In the genomic region with DNA sequence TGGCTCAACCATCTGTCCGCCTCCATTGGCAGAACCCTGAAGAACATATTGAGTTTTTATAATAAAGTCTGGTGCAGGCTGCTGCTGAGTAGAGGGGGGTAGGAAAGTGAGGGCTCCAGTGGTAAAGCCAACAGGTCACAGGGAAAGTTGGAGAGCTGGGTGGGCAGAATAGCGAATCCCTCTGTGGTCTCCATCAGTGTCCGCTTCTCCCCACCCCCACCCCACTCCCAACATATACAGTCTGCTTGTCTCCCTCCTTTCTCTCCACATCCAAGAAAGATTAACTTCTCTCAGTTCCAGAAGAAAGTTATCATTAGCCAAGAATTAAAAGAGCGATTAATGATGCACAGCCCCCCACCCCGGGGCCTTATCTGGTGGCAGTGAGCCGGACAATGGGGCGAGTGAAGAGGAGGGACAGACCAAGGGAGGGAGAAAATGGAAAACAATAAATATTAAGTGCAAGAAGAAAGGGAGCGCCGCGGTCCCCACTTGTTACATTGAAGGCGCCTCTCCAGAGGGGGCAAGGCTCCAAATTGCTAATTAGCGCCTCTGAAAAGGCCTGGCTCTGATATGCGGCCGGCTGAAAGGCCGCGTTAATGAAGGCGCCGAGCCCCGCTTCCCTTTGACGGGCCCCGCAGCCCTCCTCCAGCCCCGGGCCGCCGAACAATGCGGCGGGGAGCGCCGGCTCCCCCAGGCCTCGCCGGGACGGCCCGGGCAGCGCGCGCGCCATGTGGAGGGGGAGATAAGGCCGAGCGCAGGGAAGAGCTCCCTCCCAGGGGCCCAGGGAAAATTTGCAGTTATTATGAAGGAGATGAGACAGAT, we compare ENCODE assay signal across 8 mouse cellular contexts. TPM values are rescaled to one million over a fixed set of nuclear protein-coding genes. Genes with fewer than 3 reads are reported as not detected.
DNase-seq lines count a peak whose midpoint lies in the region; ATAC-seq lines count a peak whose summit lies in the region.

No protein-coding gene starts in this region.

- DNase-seq in lung, postnatal 10 days: no peak
- peak; percentile 91 for DNase-seq in forebrain, embryonic 11.5 days (ENCODE audit: low spot score)
- DNase-seq in ovary, adult 18-20 months (ENCODE audit: low spot score): no peak
- no peak for DNase-seq in adrenal gland, adult 18-20 months (ENCODE audit: low spot score in 2 of 2)

- no peak; the same call in 1 of the 2 replicates for ATAC-seq in lung, embryonic 15.5 days (ENCODE audit: borderline replicate concordance, extremely low read depth, low FRiP score, low TSS enrichment)
- peak; percentile 89 for ATAC-seq in forebrain, embryonic 11.5 days (replicated peaks; ENCODE audit: low FRiP score)
- no peak for ATAC-seq in limb, embryonic 15.5 days (ENCODE audit: insufficient number of reproducible peaks, low FRiP score, low TSS enrichment, low read depth)
- ATAC-seq in stomach, embryonic 14.5 days (ENCODE audit: insufficient number of reproducible peaks, insufficient read depth, low FRiP score, low read depth): no peak
- no peak for ATAC-seq in monocyte, adult 5-6 weeks (replicated peaks; ENCODE audit: insufficient number of reproducible peaks, low FRiP score, low TSS enrichment, poor library complexity, severe bottlenecking)

- 7% methylated on average over 38 of the region's 38 CpGs for WGBS in lung, embryonic 15.5 days
- 3% methylated on average over 38 of the region's 38 CpGs for WGBS in forebrain, embryonic 11.5 days
- 6% methylated on average over 37 of the region's 38 CpGs for WGBS in limb, embryonic 15.5 days
- WGBS in stomach, embryonic 14.5 days: 6% methylated on average over 38 of the region's 38 CpGs

- H3K9me3 ChIP-seq in lung, embryonic 15.5 days: no peaks in the 10 kb centered on the region
- H3K9me3 ChIP-seq in forebrain, embryonic 11.5 days (ENCODE audit: control insufficient read depth, low read length): no peaks in the 10 kb centered on the region
- H3K9me3 ChIP-seq in limb, embryonic 15.5 days: no peaks in the 10 kb centered on the region
- no peaks in the 10 kb centered on the region for H3K9me3 ChIP-seq in stomach, embryonic 14.5 days (ENCODE audit: control insufficient read depth, low read depth, low read length)

- no peak overlapping the region for H3K9ac ChIP-seq in lung, embryonic 15.5 days
- H3K9ac ChIP-seq in forebrain, embryonic 11.5 days (ENCODE audit: low read length): peak overlapping the region; percentile 52
- H3K9ac ChIP-seq in limb, embryonic 15.5 days: no peak overlapping the region
- H3K9ac ChIP-seq in stomach, embryonic 14.5 days (replicated peaks; ENCODE audit: low read depth, low read length): no peak overlapping the region; the same call in 1 of the 2 replicates

- peak overlapping the region; percentile 60 for H3K4me2 ChIP-seq in lung, embryonic 15.5 days
- peak overlapping the region; percentile 56 for H3K4me2 ChIP-seq in forebrain, embryonic 11.5 days (ENCODE audit: low read depth, low read length, severe bottlenecking)
- peak overlapping the region; percentile 64 for H3K4me2 ChIP-seq in limb, embryonic 15.5 days
- H3K4me2 ChIP-seq in stomach, embryonic 14.5 days (replicated peaks; ENCODE audit: low read depth, low read length): peak overlapping the region; percentile 51

- H3K36me3 ChIP-seq in lung, embryonic 15.5 days: no peaks in the 10 kb centered on the region
- H3K36me3 ChIP-seq in forebrain, embryonic 11.5 days (ENCODE audit: control insufficient read depth, insufficient read depth, low read length): no peaks in the 10 kb centered on the region
- no peaks in the 10 kb centered on the region for H3K36me3 ChIP-seq in limb, embryonic 15.5 days
- H3K36me3 ChIP-seq in stomach, embryonic 14.5 days (ENCODE audit: control insufficient read depth, insufficient read depth, low read length): no peaks in the 10 kb centered on the region

- peaks cover 8% of the 10 kb centered on the region; the same call in 1 of the 2 replicates for H3K4me1 ChIP-seq in lung, embryonic 15.5 days
- H3K4me1 ChIP-seq in forebrain, embryonic 11.5 days (replicated peaks; ENCODE audit: control insufficient read depth, insufficient read depth, low read length): peaks cover 19% of the 10 kb centered on the region
- H3K4me1 ChIP-seq in limb, embryonic 15.5 days: peaks cover 6% of the 10 kb centered on the region
- no peaks in the 10 kb centered on the region for H3K4me1 ChIP-seq in stomach, embryonic 14.5 days (ENCODE audit: control insufficient read depth, insufficient read depth, low read length)

- H3K4me3 ChIP-seq in lung, embryonic 15.5 days: peak overlapping the region; percentile 28
- peak overlapping the region; percentile 18; the same call in 1 of the 2 replicates for H3K4me3 ChIP-seq in forebrain, embryonic 11.5 days (ENCODE audit: low read depth, low read length)
- H3K4me3 ChIP-seq in limb, embryonic 15.5 days: peak overlapping the region; percentile 36
- H3K4me3 ChIP-seq in stomach, embryonic 14.5 days (ENCODE audit: low read depth, low read length): peak overlapping the region; percentile 24

- no peak overlapping the region for H3K27ac ChIP-seq in lung, embryonic 15.5 days
- peak overlapping the region; percentile 44 for H3K27ac ChIP-seq in forebrain, embryonic 11.5 days (ENCODE audit: low read depth, low read length)
- H3K27ac ChIP-seq in limb, embryonic 15.5 days: no peak overlapping the region
- no peak overlapping the region for H3K27ac ChIP-seq in stomach, embryonic 14.5 days (ENCODE audit: low read length)

- H3K27me3 ChIP-seq in lung, embryonic 15.5 days: peaks cover 35% of the 10 kb centered on the region
- peaks cover 2% of the 10 kb centered on the region; the same call in 1 of the 2 replicates for H3K27me3 ChIP-seq in forebrain, embryonic 11.5 days (ENCODE audit: control insufficient read depth, insufficient read depth, low read length)
- peaks cover 39% of the 10 kb centered on the region for H3K27me3 ChIP-seq in limb, embryonic 15.5 days
- 0 out of 2 replicates have a peak, but pooled peaks cover 5% of the 10 kb centered on the region for H3K27me3 ChIP-seq in stomach, embryonic 14.5 days (ENCODE audit: control insufficient read depth, insufficient read depth, low read length)

RNA-seq across cellular contexts. Expression of a gene that starts 21.2 kb away (rescaled TPM):
- 15.0 and 17.4 TPM in 2 replicates for polyA plus RNA-seq in lung, embryonic 15.5 days (2015; fragmentation: Nextera tagmentation; extraction: Ambion mirVana)
- polyA plus RNA-seq in forebrain, embryonic 11.5 days (2014; fragmentation: Nextera tagmentation; extraction: Ambion mirVana): 20.5 and 21.4 TPM in 2 replicates
- 17.2 and 18.1 TPM in 2 replicates for polyA plus RNA-seq in limb, embryonic 15.5 days (2015; fragmentation: Nextera tagmentation; extraction: Ambion mirVana)
- polyA plus RNA-seq in stomach, embryonic 14.5 days (2014; fragmentation: Nextera tagmentation; extraction: Ambion mirVana): 19.0 and 19.6 TPM in 2 replicates
- total RNA-seq in adrenal gland, adult 18-20 months (2021): 10 to 100 TPM; 18.6 to 20.3 TPM
- 63.6 to 98.5 TPM (median 88.6 TPM) in 3 replicates for total RNA-seq in monocyte, adult 5-6 weeks (2017)
